Comparison of ENCODE assay signal across 8 mouse cellular contexts in the genomic region with DNA sequence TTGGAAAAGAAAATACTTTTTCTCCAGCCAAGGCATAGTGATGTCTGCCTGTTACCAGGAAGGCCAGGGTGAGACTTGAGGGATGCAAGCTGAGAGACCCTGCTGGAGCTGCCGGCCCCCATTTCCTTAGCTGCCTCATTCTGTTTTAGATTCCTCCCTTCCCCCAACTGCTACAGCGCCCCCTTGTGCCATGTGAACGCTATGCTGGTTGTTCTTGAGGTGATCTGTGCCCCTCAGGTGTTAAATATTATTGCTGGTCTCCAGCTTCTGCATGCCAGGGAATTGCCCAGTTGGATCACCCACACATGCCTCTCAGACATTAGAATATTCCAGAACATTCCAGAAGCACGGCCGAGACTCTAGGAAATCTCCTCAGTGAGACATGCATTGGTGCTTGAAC. TPM values are rescaled to one million over a fixed set of nuclear protein-coding genes. Genes with fewer than 3 reads are reported as not detected.
DNase-seq lines count a peak whose midpoint lies in the region; ATAC-seq and TF ChIP-seq lines count a peak whose summit lies in the region.

No protein-coding gene starts in this region.

- no peak overlapping the region for H3K4me2 ChIP-seq in forebrain, embryonic 11.5 days (ENCODE audit: low read depth, low read length, severe bottlenecking)
- no peak overlapping the region for H3K4me2 ChIP-seq in forebrain, embryonic 13.5 days

- peaks cover under 1% of the 10 kb centered on the region for H3K36me3 ChIP-seq in forebrain, embryonic 11.5 days (ENCODE audit: control insufficient read depth, insufficient read depth, low read length)
- H3K36me3 ChIP-seq in forebrain, embryonic 13.5 days (ENCODE audit: poor library complexity, severe bottlenecking), result peaks cover 11% of the 10 kb centered on the region
- no peaks in the 10 kb centered on the region for H3K36me3 ChIP-seq in testis, adult 2 months (ENCODE audit: control insufficient read depth, insufficient read depth, low read length)

- ATAC-seq in forebrain, embryonic 11.5 days (replicated peaks; ENCODE audit: low FRiP score), result no peak
- no peak for ATAC-seq in forebrain, embryonic 13.5 days

- H3K27ac ChIP-seq in forebrain, embryonic 11.5 days (ENCODE audit: low read depth, low read length), result no peak overlapping the region
- H3K27ac ChIP-seq in forebrain, embryonic 13.5 days, result no peak overlapping the region
- no peak overlapping the region for H3K27ac ChIP-seq in testis, adult 2 months (ENCODE audit: control insufficient read depth, insufficient read depth, low read depth, low read length)

- H3K9me3 ChIP-seq in forebrain, embryonic 11.5 days (ENCODE audit: control insufficient read depth, low read length), result no peaks in the 10 kb centered on the region
- no peaks in the 10 kb centered on the region for H3K9me3 ChIP-seq in forebrain, embryonic 13.5 days (replicated peaks)

- no peak overlapping the region for H3K9ac ChIP-seq in forebrain, embryonic 11.5 days (ENCODE audit: low read length)
- no peak overlapping the region for H3K9ac ChIP-seq in forebrain, embryonic 13.5 days

- no peaks in the 10 kb centered on the region for H3K27me3 ChIP-seq in forebrain, embryonic 11.5 days (ENCODE audit: control insufficient read depth, insufficient read depth, low read length)
- no peaks in the 10 kb centered on the region for H3K27me3 ChIP-seq in forebrain, embryonic 13.5 days
- no peaks in the 10 kb centered on the region for H3K27me3 ChIP-seq in testis, adult 2 months (ENCODE audit: control insufficient read depth, insufficient read depth, low read length)

- H3K4me3 ChIP-seq in forebrain, embryonic 11.5 days (ENCODE audit: low read depth, low read length), result no peak overlapping the region
- H3K4me3 ChIP-seq in forebrain, embryonic 13.5 days, result no peak overlapping the region
- H3K4me3 ChIP-seq in testis, adult 2 months (ENCODE audit: control insufficient read depth, low read depth, low read length), result no peak overlapping the region

- H3K4me1 ChIP-seq in forebrain, embryonic 11.5 days (replicated peaks; ENCODE audit: control insufficient read depth, insufficient read depth, low read length), result peaks cover 2% of the 10 kb centered on the region; the same call in 1 of the 2 replicates
- peaks cover 28% of the 10 kb centered on the region for H3K4me1 ChIP-seq in forebrain, embryonic 13.5 days
- peaks cover 26% of the 10 kb centered on the region for H3K4me1 ChIP-seq in testis, adult 2 months (ENCODE audit: control insufficient read depth, insufficient read depth, low read length)

- WGBS in forebrain, embryonic 11.5 days, result 40% methylated on average over 5 of the region's 5 CpGs
- WGBS in forebrain, embryonic 13.5 days, result 37% methylated on average over 5 of the region's 5 CpGs

- peak; percentile 76 for DNase-seq in forebrain, embryonic 11.5 days (ENCODE audit: low spot score)
- no peak for DNase-seq in testis, postnatal 14 days (ENCODE audit: low spot score)
- peak; percentile 84 to 87 for DNase-seq in kidney, postnatal 4 days
- peak; percentile 65 for DNase-seq in spleen, adult 12 weeks (ENCODE audit: low spot score)
- DNase-seq in ovary, adult 18-20 months (ENCODE audit: low spot score), result no peak
- DNase-seq in left cerebral cortex, adult 11 months (ENCODE audit: low spot score), result no peak

- no peak for TF ChIP-seq POLR2A in testis, adult 2 months (IDR thresholded peaks at IDR 0.05; ENCODE audit: control insufficient read depth, low read depth, low read length)

- peak; percentile 56; the same call in 1 of the 2 replicates for TF ChIP-seq CTCF in testis, adult 2 months (IDR thresholded peaks at IDR 0.05; ENCODE audit: control insufficient read depth, insufficient read depth, insufficient replicate concordance, low read depth, low read length)

RNA-seq across cellular contexts. Expression of a gene that starts 4.3 kb away (rescaled TPM):
- polyA plus RNA-seq in forebrain, embryonic 11.5 days (2014; fragmentation: Nextera tagmentation; extraction: Ambion mirVana), result 78.3 and 97.3 TPM in 2 replicates
- polyA plus RNA-seq in forebrain, embryonic 13.5 days (2015; fragmentation: Nextera tagmentation; extraction: Ambion mirVana), result 59.2 and 61.2 TPM in 2 replicates
- 18.9 and 20.5 TPM in 2 replicates for polyA plus RNA-seq in testis, adult 2 months (2012; rRNA removed)

RNA-seq across cellular contexts. Expression of a gene that starts 16.8 kb away (rescaled TPM):
- polyA plus RNA-seq in forebrain, embryonic 11.5 days (2014; fragmentation: Nextera tagmentation; extraction: Ambion mirVana), result 85.1 and 87.0 TPM in 2 replicates
- polyA plus RNA-seq in forebrain, embryonic 13.5 days (2015; fragmentation: Nextera tagmentation; extraction: Ambion mirVana), result 52.3 and 55.1 TPM in 2 replicates
- polyA plus RNA-seq in testis, adult 2 months (2012; rRNA removed), result 53.5 and 60.4 TPM in 2 replicates

RNA-seq across cellular contexts. Expression of a gene that starts 38.5 kb away (rescaled TPM):
- 134 TPM in 2 replicates for polyA plus RNA-seq in forebrain, embryonic 11.5 days (2014; fragmentation: Nextera tagmentation; extraction: Ambion mirVana)
- polyA plus RNA-seq in forebrain, embryonic 13.5 days (2015; fragmentation: Nextera tagmentation; extraction: Ambion mirVana), result 55.0 and 73.2 TPM in 2 replicates
- 1,079 and 1,184 TPM in 2 replicates for polyA plus RNA-seq in testis, adult 2 months (2012; rRNA removed)

RNA-seq across cellular contexts. Expression of a gene that starts 40.6 kb away (rescaled TPM):
- 57.9 and 61.1 TPM in 2 replicates for polyA plus RNA-seq in forebrain, embryonic 11.5 days (2014; fragmentation: Nextera tagmentation; extraction: Ambion mirVana)
- 47.9 and 51.6 TPM in 2 replicates for polyA plus RNA-seq in forebrain, embryonic 13.5 days (2015; fragmentation: Nextera tagmentation; extraction: Ambion mirVana)
- 11.1 and 12.5 TPM in 2 replicates for polyA plus RNA-seq in testis, adult 2 months (2012; rRNA removed)

RNA-seq across cellular contexts. Expression of a gene that starts 40.8 kb away (rescaled TPM):
- 4.8 and 7.2 TPM in 2 replicates for polyA plus RNA-seq in forebrain, embryonic 11.5 days (2014; fragmentation: Nextera tagmentation; extraction: Ambion mirVana)
- polyA plus RNA-seq in forebrain, embryonic 13.5 days (2015; fragmentation: Nextera tagmentation; extraction: Ambion mirVana), result 24.5 and 26.3 TPM in 2 replicates
- polyA plus RNA-seq in testis, adult 2 months (2012; rRNA removed), result 339 and 385 TPM in 2 replicates

Comparison
In these comparisons a context has a peak if more than half of its experiments do, and no peak if none do; other contexts are left out.
1. DNase-seq: peak in forebrain, embryonic 11.5 days (single experiment), kidney, postnatal 4 days (2 of 2) and spleen, adult 12 weeks (single experiment); none in testis, postnatal 14 days (single experiment), ovary, adult 18-20 months (single experiment) and left cerebral cortex, adult 11 months (single experiment).